Mouse (Mus musculus) heart, adult 2 months (tissue): ENCODE measurements around the gene 4930596D02Rik.

ENCODE experiments used
- CTCF ChIP-seq: fragments of 200-600 bp; IDR thresholded peaks from 2 replicates; pipeline ENCODE4 v1.8.1; 2022; ENCODE audit warnings: antibody characterized with exemption, mild to moderate bottlenecking, moderate library complexity
- EP300 ChIP-seq: fragments of 200-500 bp; IDR thresholded peaks from 2 replicates; pipeline ENCODE4 v1.6.1; 2011; ENCODE audit warnings: low read depth, low read length, control low read depth; ENCODE audit not compliant: insufficient read depth

GRCm38 (mm10) chr14:35811878-35812277, at the start of gene 4930596D02Rik:
- no peak for TF ChIP-seq CTCF
- no peak for TF ChIP-seq EP300
